Mouse (Mus musculus): ENCODE results near the gene Gnai3. TPM values are rescaled to one million over a fixed set of nuclear protein-coding genes. Genes with fewer than 3 reads are reported as not detected.

The Gnai3 gene
- polyA plus RNA-seq, 1 experiment from 2014 or later = 112 TPM

DNA sequence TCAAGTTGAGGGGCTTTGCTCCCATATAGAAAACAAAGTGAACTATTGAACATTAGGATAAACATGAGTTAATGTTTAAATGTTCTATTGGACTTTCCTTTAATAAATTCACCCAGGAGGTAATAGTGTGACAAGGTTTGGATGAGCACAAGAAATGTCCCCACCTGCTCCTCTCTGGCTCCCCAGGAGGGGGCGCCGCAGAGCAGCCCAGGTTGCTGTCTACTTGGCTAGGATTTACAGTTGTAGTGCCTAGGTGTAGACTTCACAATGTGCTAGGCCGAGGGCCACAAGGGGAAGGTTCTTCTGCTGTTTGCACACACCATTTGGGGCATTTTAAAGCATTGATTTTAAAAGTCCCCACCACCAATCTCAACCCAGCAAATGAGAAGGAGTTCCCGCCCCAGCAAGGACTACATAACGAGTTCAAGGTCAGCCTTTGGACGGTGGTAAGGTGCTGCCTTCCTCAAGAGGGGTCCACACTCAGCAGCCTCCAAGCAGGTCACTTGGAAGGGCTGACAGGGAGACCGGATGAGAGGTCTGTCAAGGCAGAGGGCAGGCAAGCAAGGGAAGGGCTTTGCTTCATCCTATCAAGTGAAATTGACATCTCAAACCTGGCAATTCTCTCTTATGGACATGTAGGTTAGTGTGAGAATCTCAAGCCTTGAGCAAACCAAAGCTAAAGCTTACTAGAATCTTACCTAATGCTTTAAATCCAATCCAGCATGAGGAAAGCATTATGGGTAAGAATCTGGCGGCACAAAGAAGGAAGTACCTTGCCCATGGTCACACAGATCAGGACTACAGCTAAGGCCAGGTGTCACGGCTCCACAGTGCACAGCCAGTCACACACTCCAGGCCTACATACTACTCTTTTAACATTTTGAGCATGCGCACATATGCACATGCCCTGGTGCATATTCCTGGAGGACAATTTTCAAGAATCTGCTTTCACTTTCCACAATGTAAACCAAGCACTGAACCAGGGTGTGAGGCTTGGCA, 75.4 kb downstream of the Gnai3 start:
- 0 out of 2 replicates have a peak, but pooled peaks have one; percentile 21 for ATAC-seq (ENCODE audit: low FRiP score, low TSS enrichment)
- Histone ChIP-seq H3K9ac (ENCODE audit: low read length) (no peak overlapping the region), H3K36me3 (ENCODE audit: control insufficient read depth, insufficient read depth, low read length) (0 out of 2 replicates have a peak, but pooled peaks cover 2% of the 10 kb centered on the region), H3K27me3 (ENCODE audit: control insufficient read depth, insufficient read depth, low read length) (no peaks in the 10 kb centered on the region), H3K9me3 (ENCODE audit: control insufficient read depth, low read length) (no peaks in the 10 kb centered on the region), H3K4me2 (replicated peaks; ENCODE audit: low read depth) (no peak overlapping the region), H3K4me1 (replicated peaks; ENCODE audit: control insufficient read depth, insufficient read depth) (no peaks in the 10 kb centered on the region), H3K27ac (replicated peaks) (no peak overlapping the region), H3K4me3 (ENCODE audit: low read depth, low read length) (no peak overlapping the region)
- peak; percentile 82 for DNase-seq (ENCODE audit: low spot score)
- WGBS = 68% methylated on average over 10 of the region's 10 CpGs
- no peak for TF ChIP-seq EP300 (optimal IDR thresholded peaks at IDR 0.05)
- peak; percentile 91 for TF ChIP-seq CTCF (IDR thresholded peaks at IDR 0.05; ENCODE audit: low read depth)

DNA sequence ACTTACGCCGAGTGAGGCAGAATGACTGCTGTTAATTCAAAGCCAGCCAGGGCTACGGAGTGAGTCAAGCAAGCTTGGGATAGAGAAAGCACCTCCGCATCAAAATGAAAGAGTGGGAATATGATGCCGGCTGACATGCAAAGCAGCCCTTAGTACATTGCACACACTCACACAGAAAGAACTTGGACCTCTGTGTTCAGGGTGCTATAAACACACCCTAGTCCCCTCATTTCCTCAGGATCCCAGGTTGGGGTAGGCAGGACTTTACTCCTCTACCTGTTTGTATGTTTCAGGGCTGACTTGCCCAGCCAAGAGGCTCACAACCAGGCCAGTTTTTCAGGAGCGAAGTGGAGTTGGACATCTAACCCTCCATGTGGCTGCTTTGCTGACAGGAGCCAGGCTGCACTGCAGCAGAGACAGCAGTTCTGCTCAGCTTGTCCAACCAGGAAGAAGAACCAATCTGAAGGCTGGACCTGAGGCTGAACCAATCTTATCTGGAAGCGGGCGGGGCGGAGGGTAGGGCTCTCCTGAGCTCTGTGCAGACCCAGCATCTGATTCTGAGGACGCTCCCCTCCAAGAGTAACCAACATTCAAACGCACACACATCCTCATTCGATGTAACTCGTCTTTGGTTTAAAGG, 76.6 kb downstream of the Gnai3 start:
- DNase-seq (ENCODE audit: low spot score) = peak; percentile 71
- H3K9me3 ChIP-seq (ENCODE audit: control insufficient read depth, low read length) = no peaks in the 10 kb centered on the region
- no peak for TF ChIP-seq CTCF (IDR thresholded peaks at IDR 0.05; ENCODE audit: low read depth)
- TF ChIP-seq EP300 (optimal IDR thresholded peaks at IDR 0.05) = no peak
- H3K4me1 ChIP-seq (replicated peaks; ENCODE audit: control insufficient read depth, insufficient read depth) = no peaks in the 10 kb centered on the region
- no peaks in the 10 kb centered on the region for H3K27me3 ChIP-seq (ENCODE audit: control insufficient read depth, insufficient read depth, low read length)
- no peak overlapping the region for H3K4me3 ChIP-seq (ENCODE audit: low read depth, low read length)
- no peak overlapping the region for H3K9ac ChIP-seq (ENCODE audit: low read length)
- 52% methylated on average over 13 of the region's 13 CpGs for WGBS
- no peaks in the 10 kb centered on the region for H3K36me3 ChIP-seq (ENCODE audit: control insufficient read depth, insufficient read depth, low read length)
- peak overlapping the region; percentile 25; the same call in 1 of the 2 replicates for H3K4me2 ChIP-seq (replicated peaks; ENCODE audit: low read depth)
- peak overlapping the region; percentile 30 for H3K27ac ChIP-seq (replicated peaks)
- ATAC-seq (ENCODE audit: low FRiP score, low TSS enrichment) = peak; percentile 53; the same call in 1 of the 2 replicates

DNA sequence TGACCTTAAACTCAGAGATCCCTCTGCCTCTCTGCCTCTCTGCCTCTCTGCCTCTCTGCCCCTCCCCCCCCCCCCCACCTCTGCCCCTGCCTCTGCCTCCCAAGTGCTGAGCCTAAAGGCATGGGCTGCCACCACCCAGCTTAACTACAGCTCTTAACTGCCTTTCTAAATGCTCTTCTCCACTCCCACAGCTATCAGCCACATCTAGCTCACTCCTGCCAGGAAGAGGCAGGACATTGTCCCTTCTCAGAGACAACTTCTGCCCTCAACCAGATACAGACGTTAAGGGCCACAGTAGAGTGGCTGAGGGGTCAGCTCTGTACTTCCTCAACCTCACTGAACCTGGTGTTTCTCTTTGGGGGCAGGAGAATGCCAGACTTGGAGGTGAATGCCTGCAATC, 77.1 kb downstream of the Gnai3 start:
- no peaks in the 10 kb centered on the region for H3K4me1 ChIP-seq (replicated peaks; ENCODE audit: control insufficient read depth, insufficient read depth)
- no peak overlapping the region for H3K4me2 ChIP-seq (replicated peaks; ENCODE audit: low read depth)
- no peak for DNase-seq (ENCODE audit: low spot score)
- no peak overlapping the region for H3K9ac ChIP-seq (ENCODE audit: low read length)
- no peaks in the 10 kb centered on the region for H3K27me3 ChIP-seq (ENCODE audit: control insufficient read depth, insufficient read depth, low read length)
- TF ChIP-seq EP300 (optimal IDR thresholded peaks at IDR 0.05) (no peak), CTCF (IDR thresholded peaks at IDR 0.05; ENCODE audit: low read depth) (no peak)
- no peaks in the 10 kb centered on the region for H3K36me3 ChIP-seq (ENCODE audit: control insufficient read depth, insufficient read depth, low read length)
- no peaks in the 10 kb centered on the region for H3K9me3 ChIP-seq (ENCODE audit: control insufficient read depth, low read length)
- ATAC-seq (ENCODE audit: low FRiP score, low TSS enrichment) = no peak
- H3K4me3 ChIP-seq (ENCODE audit: low read depth, low read length) = no peak overlapping the region
- H3K27ac ChIP-seq (replicated peaks) = peak overlapping the region; percentile 30; the same call in 1 of the 2 replicates
- WGBS = 28% methylated on average over 1 of the region's 1 CpGs

DNA sequence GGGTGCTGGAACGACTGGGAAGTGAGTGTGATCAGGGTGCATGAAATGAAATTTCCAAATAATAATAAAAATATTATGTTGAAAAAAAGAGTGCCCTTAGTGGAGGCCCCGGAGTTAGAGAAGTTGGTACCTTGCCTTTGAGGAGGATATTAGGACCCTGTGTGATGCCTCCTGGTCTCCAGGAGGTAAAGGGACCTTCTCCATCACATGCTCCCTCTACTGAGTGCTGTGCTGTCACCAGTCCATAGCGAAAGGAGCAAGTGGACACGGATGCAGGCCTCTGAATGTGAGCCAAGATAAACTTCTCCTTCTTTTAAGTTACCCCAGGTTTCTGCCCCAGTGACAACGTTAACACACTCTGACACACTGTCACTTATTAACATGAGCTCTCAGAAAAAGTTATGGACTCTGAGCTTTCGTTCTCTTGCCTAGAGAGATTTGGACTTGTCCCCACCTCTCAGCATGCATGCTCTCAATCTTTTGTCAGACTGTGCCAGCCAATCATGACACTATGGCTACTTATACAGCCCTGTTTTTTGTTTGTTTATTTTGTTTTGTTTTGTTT, 78.5 kb downstream of the Gnai3 start:
- Histone ChIP-seq H3K27ac (replicated peaks) (no peak overlapping the region), H3K9ac (ENCODE audit: low read length) (no peak overlapping the region), H3K4me3 (ENCODE audit: low read depth, low read length) (no peak overlapping the region), H3K4me1 (replicated peaks; ENCODE audit: control insufficient read depth, insufficient read depth) (no peaks in the 10 kb centered on the region), H3K4me2 (replicated peaks; ENCODE audit: low read depth) (no peak overlapping the region), H3K27me3 (ENCODE audit: control insufficient read depth, insufficient read depth, low read length) (no peaks in the 10 kb centered on the region), H3K9me3 (ENCODE audit: control insufficient read depth, low read length) (no peaks in the 10 kb centered on the region), H3K36me3 (ENCODE audit: control insufficient read depth, insufficient read depth, low read length) (no peaks in the 10 kb centered on the region)
- peak; percentile 31 for DNase-seq (ENCODE audit: low spot score)
- TF ChIP-seq CTCF (IDR thresholded peaks at IDR 0.05; ENCODE audit: low read depth) (no peak), EP300 (optimal IDR thresholded peaks at IDR 0.05) (no peak)
- WGBS = 54% methylated on average over 6 of the region's 6 CpGs
- ATAC-seq (ENCODE audit: low FRiP score, low TSS enrichment) = peak; percentile 48; the same call in 1 of the 2 replicates

DNA sequence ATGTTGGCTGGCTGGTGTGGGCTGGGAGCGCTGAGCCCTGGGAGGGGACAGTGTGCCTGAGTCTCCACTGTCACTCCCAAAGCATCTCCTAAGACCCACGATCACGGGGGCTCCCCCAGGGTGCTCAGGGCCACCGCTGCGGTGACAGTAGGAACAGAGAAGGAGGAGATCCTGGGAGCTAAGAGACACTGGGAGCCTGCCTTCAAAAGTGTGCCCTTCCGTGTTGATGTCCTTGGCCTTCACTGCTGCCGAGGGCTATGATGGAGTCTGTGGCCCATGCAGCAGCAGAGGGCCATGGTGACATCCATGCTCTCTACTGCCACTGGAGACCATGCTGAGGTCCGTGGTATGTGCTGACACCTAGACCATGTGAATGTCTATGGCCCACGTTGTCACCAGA, 80.4 kb downstream of the Gnai3 start:
- no peak overlapping the region for H3K27ac ChIP-seq (replicated peaks)
- no peaks in the 10 kb centered on the region for H3K27me3 ChIP-seq (ENCODE audit: control insufficient read depth, insufficient read depth, low read length)
- H3K4me3 ChIP-seq (ENCODE audit: low read depth, low read length) = no peak overlapping the region
- no peak overlapping the region for H3K9ac ChIP-seq (ENCODE audit: low read length)
- H3K4me2 ChIP-seq (replicated peaks; ENCODE audit: low read depth) = no peak overlapping the region
- peak; percentile 12 for DNase-seq (ENCODE audit: low spot score)
- H3K9me3 ChIP-seq (ENCODE audit: control insufficient read depth, low read length) = no peaks in the 10 kb centered on the region
- TF ChIP-seq EP300 (optimal IDR thresholded peaks at IDR 0.05) = no peak
- TF ChIP-seq CTCF (IDR thresholded peaks at IDR 0.05; ENCODE audit: low read depth) = no peak
- ATAC-seq (ENCODE audit: low FRiP score, low TSS enrichment) = no peak
- H3K4me1 ChIP-seq (replicated peaks; ENCODE audit: control insufficient read depth, insufficient read depth) = no peaks in the 10 kb centered on the region
- 72% methylated on average over 9 of the region's 9 CpGs for WGBS
- no peaks in the 10 kb centered on the region for H3K36me3 ChIP-seq (ENCODE audit: control insufficient read depth, insufficient read depth, low read length)
